In the genomic region with DNA sequence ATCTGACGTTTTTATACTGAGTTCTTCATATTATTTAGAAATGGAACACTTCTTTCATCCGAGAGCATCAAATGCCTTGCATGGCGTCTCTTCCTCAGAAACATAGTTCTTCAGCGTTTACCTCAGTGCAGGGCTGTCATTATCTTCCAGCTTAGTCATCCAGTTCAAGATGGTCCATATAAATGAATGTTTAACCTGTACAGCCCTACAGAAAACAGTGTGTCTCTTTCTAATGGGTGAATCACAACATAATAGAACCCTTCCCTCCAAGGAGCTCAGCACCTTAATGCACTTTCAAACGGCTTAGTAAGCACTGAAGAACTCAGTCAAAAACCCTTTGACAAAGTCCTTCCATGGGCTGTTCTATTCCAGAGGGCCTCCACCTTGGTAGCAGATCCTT, we compare ENCODE assay signal across 4 mouse cellular contexts.
"Had no signal": no experiment of that assay in that cellular context is flagged by ENCODE, and none has a peak within 500 bp of the region (broad histone marks: within the 10 kb centered on the region; RNA-seq: fewer than 3 reads in every experiment).

No protein-coding gene starts in this region.

- ATAC-seq: midbrain, embryonic 13.5 days had no signal

- H3K36me3 ChIP-seq: limb, embryonic 13.5 days; midbrain, embryonic 13.5 days had no signal

- DNase-seq: left cerebral cortex, postnatal 4 days; right cerebral cortex, postnatal 14 days had no signal

- H3K9me3 ChIP-seq: limb, embryonic 13.5 days; midbrain, embryonic 13.5 days had no signal

- H3K4me3 ChIP-seq: limb, embryonic 13.5 days; midbrain, embryonic 13.5 days had no signal

- H3K4me1 ChIP-seq: midbrain, embryonic 13.5 days had no signal

- H3K27me3 ChIP-seq: limb, embryonic 13.5 days; midbrain, embryonic 13.5 days had no signal

- H3K4me2 ChIP-seq: limb, embryonic 13.5 days; midbrain, embryonic 13.5 days had no signal

- H3K9ac ChIP-seq: limb, embryonic 13.5 days; midbrain, embryonic 13.5 days had no signal

- H3K27ac ChIP-seq: limb, embryonic 13.5 days; midbrain, embryonic 13.5 days had no signal
